Mouse (Mus musculus) central nervous system, embryonic 11.5 days (tissue): Measurements from ENCODE around the gene Vmn1r9. TPM values are rescaled to one million over a fixed set of nuclear protein-coding genes. Genes with fewer than 3 reads are reported as not detected.

ENCODE experiments used
- polyA plus RNA-seq: library from polyadenylated mRNA; depleted of rRNA; stranded (reverse); fragments of >200 nt; gene quantifications from 2 replicates; pipeline ENCODE4 v1.2.3, GENCODE M21; 2012; rRNA removed

Vmn1r9 gene
- not detected in 2 replicates for polyA plus RNA-seq

DNA sequence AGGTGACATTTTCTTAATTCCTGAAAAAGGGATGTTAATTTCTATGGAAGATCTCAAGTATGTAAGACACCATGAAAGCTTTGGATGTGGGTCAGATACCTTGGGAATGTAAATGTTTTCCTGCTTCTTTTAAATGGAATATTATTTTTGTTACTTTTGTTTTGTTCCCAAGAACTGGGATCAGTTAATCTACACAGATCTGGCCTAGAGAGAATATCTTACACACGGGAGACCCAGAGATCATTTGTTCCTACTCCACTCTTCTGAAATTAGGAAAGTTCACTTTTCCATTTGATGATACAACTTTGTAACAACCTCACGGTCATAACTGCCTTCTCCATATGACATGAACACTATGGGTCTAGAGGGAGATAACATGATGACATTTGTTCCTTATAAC, at the start of gene Vmn1r9:
TSS of gene Vmn1r9 (plus strand) at position 301 of the 400 bp plus-strand sequence.

DNA sequence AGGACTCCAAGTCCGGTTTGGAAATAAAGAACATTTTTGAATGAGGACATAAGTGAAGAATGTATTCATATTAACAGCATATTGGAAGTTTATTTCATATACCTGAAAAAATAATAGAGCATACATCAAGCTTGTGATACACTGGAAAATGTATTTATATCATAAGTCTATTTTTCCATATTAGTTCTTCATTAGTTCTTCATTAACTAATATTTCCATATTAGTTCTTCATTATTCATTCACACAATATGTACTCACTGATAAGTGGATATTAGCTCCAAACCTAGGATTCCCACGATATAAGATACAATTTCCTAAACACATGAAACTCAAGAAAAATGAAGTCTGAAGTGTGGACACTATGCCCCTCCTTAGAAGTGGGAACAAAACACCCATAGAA, 41.4 kb upstream of the Vmn1r9 start, which contains the start of gene Vmn1r7:
TSS of gene Vmn1r7 (minus strand) at position 101 of the 400 bp plus-strand sequence.

DNA sequence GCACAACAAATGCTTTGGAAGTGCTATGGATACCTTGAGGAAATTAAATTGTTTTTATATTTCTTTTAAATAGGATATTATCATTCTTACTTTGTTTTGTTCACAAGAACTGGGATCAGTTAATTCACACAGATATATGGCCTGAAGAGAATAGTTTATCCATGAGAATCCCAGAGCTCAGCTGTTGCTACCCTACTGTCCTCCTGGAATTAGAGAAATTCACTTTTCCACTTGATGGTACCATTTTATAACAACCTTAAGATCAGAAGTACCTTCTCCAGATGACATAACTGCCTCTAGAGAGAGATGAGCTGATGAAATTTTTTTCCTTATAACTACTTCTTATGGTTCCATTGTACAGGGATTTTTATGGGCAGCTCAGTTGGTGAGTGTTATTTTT, 34.6 kb upstream of the Vmn1r9 start, which contains the start of gene Vmn1r8:
TSS of gene Vmn1r8 (plus strand) at position 301 of the 400 bp plus-strand sequence.

DNA sequence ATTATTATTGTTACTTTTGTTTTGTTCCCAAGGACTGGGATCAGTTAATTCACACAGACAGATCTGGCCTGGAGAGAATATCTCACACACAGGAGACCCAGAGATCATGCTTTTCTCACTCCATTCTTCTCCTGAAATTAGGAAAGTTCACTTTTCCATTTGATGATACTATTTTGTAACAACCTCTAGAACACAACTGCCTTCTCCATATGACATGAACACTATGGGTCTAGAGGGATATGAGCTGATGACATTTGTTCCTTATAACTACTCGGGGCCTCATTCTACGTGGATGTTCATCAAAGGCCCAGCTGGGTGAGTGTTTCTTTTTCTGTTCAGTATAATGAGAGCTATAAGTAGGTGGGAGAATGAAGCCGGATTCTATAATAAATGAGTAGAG, 42.6 kb downstream of the Vmn1r9 start, which contains the start of gene Vmn1r10:
TSS of gene Vmn1r10 (plus strand) at position 301 of the 400 bp plus-strand sequence.

Other genes starting within 250 kb of the Vmn1r9 start
- gene Fkbp9, start 234.7 kb upstream of the Vmn1r9 start, polyA plus RNA-seq: 61.5 and 78.9 TPM in 2 replicates
- 27.7 and 40.0 TPM in 2 replicates for gene Nt5c3, start 142.9 kb upstream of the Vmn1r9 start, polyA plus RNA-seq
- gene Vmn1r4, start 142.8 kb upstream of the Vmn1r9 start, polyA plus RNA-seq: 0.36 and 0.39 TPM in 2 replicates
- not detected in 2 replicates for gene Vmn1r5, start 96.5 kb upstream of the Vmn1r9 start, polyA plus RNA-seq
- gene Vmn1r6, start 69.5 kb upstream of the Vmn1r9 start, polyA plus RNA-seq: not detected in 2 replicates
- gene Vmn1r7, start 41.5 kb upstream of the Vmn1r9 start, polyA plus RNA-seq: not detected in 2 replicates
- gene Vmn1r8, start 34.5 kb upstream of the Vmn1r9 start, polyA plus RNA-seq: not detected in 2 replicates
- gene Vmn1r10, start 42.7 kb downstream of the Vmn1r9 start, polyA plus RNA-seq: not detected in 2 replicates
- gene Vmn1r11, start 66.7 kb downstream of the Vmn1r9 start, polyA plus RNA-seq: not detected in 2 replicates
- not detected in 2 replicates for gene Vmn1r12, start 90.1 kb downstream of the Vmn1r9 start, polyA plus RNA-seq
- 0.01 TPM in 1 of 2 replicates, not detected in the other for gene Vmn1r13, start 136.5 kb downstream of the Vmn1r9 start, polyA plus RNA-seq
- not detected in 2 replicates for gene Vmn1r14, start 164.9 kb downstream of the Vmn1r9 start, polyA plus RNA-seq
- gene Vmn1r15, start 191.2 kb downstream of the Vmn1r9 start, polyA plus RNA-seq: not detected in 2 replicates